Mouse (Mus musculus): Measurements from ENCODE around the gene Fam155a. TPM values are rescaled to one million over a fixed set of nuclear protein-coding genes. Genes with fewer than 3 reads are reported as not detected.
"Not testable (repeated sequence)": the region's sequence is repeated elsewhere in the genome, so short reads cannot be mapped to it uniquely, and the experiment has no call there.

Fam155a gene
- polyA plus RNA-seq, 1 experiment from 2014 or later, result 1.7 TPM

DNA sequence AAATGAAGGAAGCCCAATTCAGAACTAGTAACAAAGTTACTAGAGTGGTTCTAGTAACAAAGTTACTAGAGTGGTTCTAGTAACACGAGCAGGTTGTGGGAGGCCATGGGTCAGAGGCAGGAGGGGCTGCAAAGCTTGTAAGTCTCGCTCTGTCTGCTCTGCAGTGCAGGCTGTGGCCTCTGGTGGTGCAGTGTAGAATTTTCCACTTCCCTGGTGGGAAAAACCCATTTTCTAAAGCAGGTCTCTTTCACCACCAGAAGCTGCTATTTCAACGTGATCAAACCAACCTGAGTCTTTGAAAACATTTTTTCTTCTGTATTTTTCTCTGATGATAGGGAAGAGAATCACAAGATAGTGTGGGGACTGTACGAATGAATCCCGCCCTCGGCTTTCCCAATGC is 372.9 kb downstream of the Fam155a start:
- no peak overlapping the region for H3K9ac ChIP-seq (ENCODE audit: low read length)
- no peak for DNase-seq (ENCODE audit: low spot score)
- WGBS, result 65% methylated on average over 6 of the region's 6 CpGs
- H3K4me1 ChIP-seq (replicated peaks; ENCODE audit: control insufficient read depth, insufficient read depth, low read length), result no peaks in the 10 kb centered on the region
- H3K27ac ChIP-seq (ENCODE audit: low read depth), result no peak overlapping the region
- no peaks in the 10 kb centered on the region for H3K36me3 ChIP-seq (ENCODE audit: control insufficient read depth, insufficient read depth, low read length)
- no peaks in the 10 kb centered on the region for H3K9me3 ChIP-seq (ENCODE audit: control insufficient read depth, low read length)
- ATAC-seq (replicated peaks; ENCODE audit: low FRiP score, low TSS enrichment, low read depth), result no peak
- H3K4me3 ChIP-seq (ENCODE audit: low read depth, low read length), result no peak overlapping the region
- no peak overlapping the region for H3K4me2 ChIP-seq (ENCODE audit: low read length)
- H3K27me3 ChIP-seq (replicated peaks; ENCODE audit: control insufficient read depth, insufficient read depth, low read length), result no peaks in the 10 kb centered on the region

GRCm38 (mm10) chr8:9394670-9395069 is 376.3 kb downstream of the Fam155a start:
- 86% methylated on average over 5 of the region's 5 CpGs for WGBS
- Histone ChIP-seq H3K9ac (ENCODE audit: low read length) (no peak overlapping the region), H3K9me3 (ENCODE audit: control insufficient read depth, low read length) (no peaks in the 10 kb centered on the region), H3K4me2 (ENCODE audit: low read length) (no peak overlapping the region), H3K4me3 (ENCODE audit: low read depth, low read length) (no peak overlapping the region), H3K27ac (ENCODE audit: low read depth) (no peak overlapping the region), H3K36me3 (ENCODE audit: control insufficient read depth, insufficient read depth, low read length) (no peaks in the 10 kb centered on the region), H3K4me1 (replicated peaks; ENCODE audit: control insufficient read depth, insufficient read depth, low read length) (no peaks in the 10 kb centered on the region), H3K27me3 (replicated peaks; ENCODE audit: control insufficient read depth, insufficient read depth, low read length) (no peaks in the 10 kb centered on the region)
- DNase-seq (ENCODE audit: low spot score) (no peak), ATAC-seq (replicated peaks; ENCODE audit: low FRiP score, low TSS enrichment, low read depth) (no peak)

DNA sequence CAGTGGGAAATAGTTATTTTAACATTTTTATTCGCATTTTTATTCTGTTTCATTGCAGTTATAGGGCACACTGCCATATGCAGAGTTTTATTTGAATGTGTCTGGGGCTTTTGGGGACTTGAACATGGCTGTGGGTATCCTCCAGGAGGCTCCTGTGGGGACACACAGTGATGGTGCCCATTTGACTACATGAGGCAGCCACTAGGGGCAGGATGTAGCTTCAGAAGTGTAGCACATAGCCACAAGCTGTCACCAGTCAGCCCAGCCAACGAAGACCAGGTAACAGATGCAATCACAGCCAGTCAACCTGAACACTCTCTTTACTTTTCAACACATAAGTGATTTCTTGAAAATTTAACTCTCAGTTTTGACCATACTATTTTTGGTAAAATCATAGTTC is 377.7 kb downstream of the Fam155a start:
- DNase-seq (ENCODE audit: low spot score), result no peak
- 43% methylated on average over 2 of the region's 2 CpGs for WGBS
- ATAC-seq (replicated peaks; ENCODE audit: low FRiP score, low TSS enrichment, low read depth), result no peak

DNA sequence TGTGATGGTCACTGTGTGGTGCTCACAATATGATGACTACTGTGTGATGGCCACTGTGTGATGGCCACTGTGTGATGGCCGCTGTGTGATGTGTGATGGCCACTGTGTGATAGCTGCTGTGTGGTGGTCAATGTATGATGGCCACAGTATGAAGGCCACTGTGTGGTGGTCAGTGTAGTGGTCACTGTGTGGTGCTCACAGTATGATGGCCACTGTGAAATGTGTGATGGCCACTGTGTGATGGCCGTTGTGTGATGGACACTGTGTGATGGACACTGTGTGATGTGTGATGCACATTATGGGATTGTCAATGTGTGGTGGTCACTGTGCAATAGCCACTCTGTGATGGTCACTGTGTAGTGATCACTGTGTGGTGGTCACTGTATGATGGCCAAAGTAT is 380.7 kb downstream of the Fam155a start:
- H3K4me1 ChIP-seq (replicated peaks; ENCODE audit: control insufficient read depth, insufficient read depth, low read length); H3K4me3 ChIP-seq (ENCODE audit: low read depth, low read length); H3K9me3 ChIP-seq (ENCODE audit: control insufficient read depth, low read length); H3K27ac ChIP-seq (ENCODE audit: low read depth); H3K36me3 ChIP-seq (ENCODE audit: control insufficient read depth, insufficient read depth, low read length); H3K9ac ChIP-seq (ENCODE audit: low read length); ATAC-seq (replicated peaks; ENCODE audit: low FRiP score, low TSS enrichment, low read depth); H3K27me3 ChIP-seq (replicated peaks; ENCODE audit: control insufficient read depth, insufficient read depth, low read length); DNase-seq (ENCODE audit: low spot score); H3K4me2 ChIP-seq (ENCODE audit: low read length): not testable (repeated sequence)
- WGBS, result 89% methylated on average over 2 of the region's 2 CpGs

More for the DNA sequence above, 377.7 kb downstream of the Fam155a start:
- Histone ChIP-seq H3K4me1 (replicated peaks; ENCODE audit: control insufficient read depth, insufficient read depth, low read length) (no peaks in the 10 kb centered on the region), H3K4me3 (ENCODE audit: low read depth, low read length) (no peak overlapping the region), H3K9me3 (ENCODE audit: control insufficient read depth, low read length) (no peaks in the 10 kb centered on the region), H3K9ac (ENCODE audit: low read length) (no peak overlapping the region), H3K27me3 (replicated peaks; ENCODE audit: control insufficient read depth, insufficient read depth, low read length) (no peaks in the 10 kb centered on the region), H3K27ac (ENCODE audit: low read depth) (no peak overlapping the region), H3K4me2 (ENCODE audit: low read length) (no peak overlapping the region), H3K36me3 (ENCODE audit: control insufficient read depth, insufficient read depth, low read length) (no peaks in the 10 kb centered on the region)

DNA sequence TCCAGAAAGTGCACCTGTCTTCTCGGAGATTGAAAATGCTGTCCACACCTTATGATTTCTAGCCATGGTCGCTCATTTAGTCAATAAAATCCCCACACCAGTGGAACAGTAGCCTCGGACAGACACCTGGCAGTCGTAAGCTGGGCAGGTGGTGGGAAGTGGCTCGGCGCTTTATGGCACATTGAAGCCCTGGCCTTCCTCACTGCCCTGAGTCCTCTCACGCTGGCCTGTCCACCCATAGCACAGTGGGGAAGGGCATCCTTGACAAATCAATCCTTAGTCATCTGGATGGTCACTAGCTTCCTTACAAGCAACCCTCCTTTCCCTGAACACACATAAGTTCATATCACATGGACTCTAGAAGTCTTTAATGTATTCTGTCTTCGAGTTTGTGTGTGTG is 401.8 kb downstream of the Fam155a start:
- H3K9ac ChIP-seq (ENCODE audit: low read length), result no peak overlapping the region
- no peak overlapping the region for H3K27ac ChIP-seq (ENCODE audit: low read depth)
- no peak overlapping the region for H3K4me2 ChIP-seq (ENCODE audit: low read length)
- H3K36me3 ChIP-seq (ENCODE audit: control insufficient read depth, insufficient read depth, low read length), result no peaks in the 10 kb centered on the region
- 84% methylated on average over 8 of the region's 8 CpGs for WGBS
- no peaks in the 10 kb centered on the region for H3K27me3 ChIP-seq (replicated peaks; ENCODE audit: control insufficient read depth, insufficient read depth, low read length)
- DNase-seq (ENCODE audit: low spot score), result no peak
- no peak for ATAC-seq (replicated peaks; ENCODE audit: low FRiP score, low TSS enrichment, low read depth)
- H3K4me3 ChIP-seq (ENCODE audit: low read depth, low read length), result no peak overlapping the region
- H3K4me1 ChIP-seq (replicated peaks; ENCODE audit: control insufficient read depth, insufficient read depth, low read length), result no peaks in the 10 kb centered on the region
- H3K9me3 ChIP-seq (ENCODE audit: control insufficient read depth, low read length), result no peaks in the 10 kb centered on the region

GRCm38 (mm10) chr8:9367721-9368120 is 403.2 kb downstream of the Fam155a start:
- WGBS, result 72% methylated on average over 6 of the region's 6 CpGs
- ATAC-seq (replicated peaks; ENCODE audit: low FRiP score, low TSS enrichment, low read depth), result no peak
- Histone ChIP-seq H3K27ac (ENCODE audit: low read depth) (no peak overlapping the region), H3K27me3 (replicated peaks; ENCODE audit: control insufficient read depth, insufficient read depth, low read length) (no peaks in the 10 kb centered on the region), H3K4me1 (replicated peaks; ENCODE audit: control insufficient read depth, insufficient read depth, low read length) (no peaks in the 10 kb centered on the region), H3K9me3 (ENCODE audit: control insufficient read depth, low read length) (no peaks in the 10 kb centered on the region), H3K4me3 (ENCODE audit: low read depth, low read length) (no peak overlapping the region), H3K4me2 (ENCODE audit: low read length) (no peak overlapping the region), H3K9ac (ENCODE audit: low read length) (no peak overlapping the region), H3K36me3 (ENCODE audit: control insufficient read depth, insufficient read depth, low read length) (no peaks in the 10 kb centered on the region)
- DNase-seq (ENCODE audit: low spot score), result no peak

DNA sequence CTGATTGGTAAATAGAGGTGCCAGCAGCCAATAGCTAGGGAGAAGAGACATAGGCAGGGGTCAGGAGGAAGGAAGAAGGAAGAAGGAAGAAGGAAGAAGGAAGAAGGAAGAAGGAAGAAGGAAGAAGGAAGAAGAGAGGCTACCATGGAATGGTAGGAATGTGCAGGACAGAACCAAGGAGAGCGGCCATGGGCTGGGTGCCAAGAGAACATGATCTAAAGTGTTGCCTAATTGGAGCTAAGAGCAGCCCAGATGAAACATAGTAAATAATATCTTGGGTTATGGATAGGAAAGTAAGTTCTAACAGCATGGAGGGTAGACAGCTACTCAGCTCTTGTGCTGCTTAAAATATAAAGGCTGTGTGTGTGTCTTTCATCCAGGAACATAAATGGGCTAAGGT is 405.6 kb downstream of the Fam155a start:
- Histone ChIP-seq H3K9ac (ENCODE audit: low read length) (no peak overlapping the region), H3K27me3 (replicated peaks; ENCODE audit: control insufficient read depth, insufficient read depth, low read length) (no peaks in the 10 kb centered on the region), H3K36me3 (ENCODE audit: control insufficient read depth, insufficient read depth, low read length) (no peaks in the 10 kb centered on the region), H3K4me3 (ENCODE audit: low read depth, low read length) (no peak overlapping the region), H3K4me1 (replicated peaks; ENCODE audit: control insufficient read depth, insufficient read depth, low read length) (no peaks in the 10 kb centered on the region), H3K9me3 (ENCODE audit: control insufficient read depth, low read length) (no peaks in the 10 kb centered on the region), H3K4me2 (ENCODE audit: low read length) (no peak overlapping the region), H3K27ac (ENCODE audit: low read depth) (no peak overlapping the region)
- no peak for DNase-seq (ENCODE audit: low spot score)
- ATAC-seq (replicated peaks; ENCODE audit: low FRiP score, low TSS enrichment, low read depth), result no peak
- 77% methylated on average over 1 of the region's 1 CpGs for WGBS

- Histone ChIP-seq H3K4me2 (ENCODE audit: low read length) (no peak overlapping the region), H3K9ac (ENCODE audit: low read length) (no peak overlapping the region), H3K4me3 (ENCODE audit: low read depth, low read length) (no peak overlapping the region), H3K27ac (ENCODE audit: low read depth) (no peak overlapping the region), H3K9me3 (ENCODE audit: control insufficient read depth, low read length) (no peaks in the 10 kb centered on the region), H3K4me1 (replicated peaks; ENCODE audit: control insufficient read depth, insufficient read depth, low read length) (no peaks in the 10 kb centered on the region), H3K27me3 (replicated peaks; ENCODE audit: control insufficient read depth, insufficient read depth, low read length) (no peaks in the 10 kb centered on the region), H3K36me3 (ENCODE audit: control insufficient read depth, insufficient read depth, low read length) (no peaks in the 10 kb centered on the region)
- ATAC-seq (replicated peaks; ENCODE audit: low FRiP score, low TSS enrichment, low read depth) (no peak), DNase-seq (ENCODE audit: low spot score) (peak; percentile 60)
- WGBS, result 46% methylated on average over 7 of the region's 7 CpGs
These were observed 422.3 kb downstream of the Fam155a start for GRCm38 (mm10) chr8:9348523-9349135.

DNA sequence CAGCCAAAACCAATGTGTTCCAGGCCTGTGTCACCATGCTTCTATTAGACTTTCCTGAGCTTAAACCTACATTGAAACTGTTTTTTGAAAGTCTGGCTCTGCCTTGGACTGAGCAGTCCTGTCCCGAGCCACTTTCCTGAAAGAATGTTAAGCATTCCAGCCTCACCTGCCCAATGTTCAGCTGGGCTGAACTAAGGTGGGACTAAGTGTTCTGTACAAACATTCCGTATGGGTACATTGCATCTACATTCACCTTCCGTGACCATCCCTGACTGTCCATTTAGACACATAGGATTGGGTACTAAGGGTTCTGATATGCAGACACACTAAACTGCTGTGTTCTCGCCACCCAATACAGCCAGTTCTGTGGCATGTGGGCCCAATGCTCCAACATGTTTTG is 423.8 kb downstream of the Fam155a start:
- Histone ChIP-seq H3K4me2 (ENCODE audit: low read length) (no peak overlapping the region), H3K9me3 (ENCODE audit: control insufficient read depth, low read length) (no peaks in the 10 kb centered on the region), H3K27me3 (replicated peaks; ENCODE audit: control insufficient read depth, insufficient read depth, low read length) (no peaks in the 10 kb centered on the region), H3K4me3 (ENCODE audit: low read depth, low read length) (no peak overlapping the region), H3K9ac (ENCODE audit: low read length) (no peak overlapping the region), H3K4me1 (replicated peaks; ENCODE audit: control insufficient read depth, insufficient read depth, low read length) (no peaks in the 10 kb centered on the region), H3K27ac (ENCODE audit: low read depth) (no peak overlapping the region), H3K36me3 (ENCODE audit: control insufficient read depth, insufficient read depth, low read length) (no peaks in the 10 kb centered on the region)
- 80% methylated on average over 4 of the region's 4 CpGs for WGBS
- ATAC-seq (replicated peaks; ENCODE audit: low FRiP score, low TSS enrichment, low read depth) (no peak), DNase-seq (ENCODE audit: low spot score) (no peak)
